Mouse (Mus musculus): ENCODE measurements around the gene Gckr. TPM values are rescaled to one million over a fixed set of nuclear protein-coding genes. Genes with fewer than 3 reads are reported as not detected.

Gckr gene
- polyA plus RNA-seq, 1 experiment from 2014 or later: 1.6 TPM

- Histone ChIP-seq H3K27me3 (ENCODE audit: control insufficient read depth, insufficient read depth, low read depth, low read length) (no peaks in the 10 kb centered on the region), H3K4me2 (ENCODE audit: low read length) (peak within 1 kb of the TSS; percentile 93), H3K36me3 (ENCODE audit: control insufficient read depth, insufficient read depth, low read length) (peaks cover 9% of the 10 kb centered on the region; the same call in 1 of the 2 replicates), H3K9me3 (replicated peaks; ENCODE audit: control insufficient read depth, low read length, poor library complexity, severe bottlenecking) (no peaks in the 10 kb centered on the region), H3K4me1 (ENCODE audit: control insufficient read depth, insufficient read depth, low read length) (peaks cover 29% of the 10 kb centered on the region), H3K9ac (ENCODE audit: low read depth, low read length) (peak within 1 kb of the TSS; percentile 66), H3K27ac (ENCODE audit: low read length) (peak within 1 kb of the TSS; percentile 87), H3K4me3 (ENCODE audit: low read depth, low read length) (peak within 1 kb of the TSS; percentile 53)
- 2% methylated on average over 45 of the region's 45 CpGs for WGBS
- ATAC-seq: peak; percentile 90
Observed at GRCm38 (mm10) chr5:31290521-31291360, 6.5 kb upstream of the Gckr start, which contains the start of gene Ift172. TSS of gene Ift172 (minus strand) at chr5:31291116.

GRCm38 (mm10) chr5:31291361-31291688 lies 5.9 kb upstream of the Gckr start:
- H3K4me2 ChIP-seq (ENCODE audit: low read length): peak overlapping the region; percentile 93
- peak overlapping the region; percentile 87 for H3K27ac ChIP-seq (ENCODE audit: low read length)
- 3% methylated on average over 9 of the region's 9 CpGs for WGBS
- H3K4me3 ChIP-seq (ENCODE audit: low read depth, low read length): peak overlapping the region; percentile 53
- H3K4me1 ChIP-seq (ENCODE audit: control insufficient read depth, insufficient read depth, low read length): peaks cover 30% of the 10 kb centered on the region
- H3K36me3 ChIP-seq (ENCODE audit: control insufficient read depth, insufficient read depth, low read length): peaks cover 5% of the 10 kb centered on the region; the same call in 1 of the 2 replicates
- no peaks in the 10 kb centered on the region for H3K9me3 ChIP-seq (replicated peaks; ENCODE audit: control insufficient read depth, low read length, poor library complexity, severe bottlenecking)
- H3K9ac ChIP-seq (ENCODE audit: low read depth, low read length): peak overlapping the region; percentile 66
- H3K27me3 ChIP-seq (ENCODE audit: control insufficient read depth, insufficient read depth, low read depth, low read length): no peaks in the 10 kb centered on the region
- no peak for ATAC-seq

- Histone ChIP-seq H3K9ac (ENCODE audit: low read depth, low read length) (peak overlapping the region; percentile 96), H3K4me2 (ENCODE audit: low read length) (peak overlapping the region; percentile 93), H3K36me3 (ENCODE audit: control insufficient read depth, insufficient read depth, low read length) (no peaks in the 10 kb centered on the region), H3K4me3 (ENCODE audit: low read depth, low read length) (peak overlapping the region; percentile 89), H3K4me1 (ENCODE audit: control insufficient read depth, insufficient read depth, low read length) (peaks cover 27% of the 10 kb centered on the region), H3K9me3 (replicated peaks; ENCODE audit: control insufficient read depth, low read length, poor library complexity, severe bottlenecking) (no peaks in the 10 kb centered on the region), H3K27ac (ENCODE audit: low read length) (peak overlapping the region; percentile 87), H3K27me3 (ENCODE audit: control insufficient read depth, insufficient read depth, low read depth, low read length) (no peaks in the 10 kb centered on the region)
- 5% methylated on average over 28 of the region's 29 CpGs for WGBS
- peak; percentile 20 for ATAC-seq
Observed at GRCm38 (mm10) chr5:31294964-31295605, 2.2 kb upstream of the Gckr start.

- H3K27me3 ChIP-seq (ENCODE audit: control insufficient read depth, insufficient read depth, low read depth, low read length): no peaks in the 10 kb centered on the region
- peak within 1 kb of the TSS; percentile 96 for H3K9ac ChIP-seq (ENCODE audit: low read depth, low read length)
- H3K27ac ChIP-seq (ENCODE audit: low read length): peak within 1 kb of the TSS; percentile 87
- H3K4me1 ChIP-seq (ENCODE audit: control insufficient read depth, insufficient read depth, low read length): peaks cover 22% of the 10 kb centered on the region
- peak within 1 kb of the TSS; percentile 93 for H3K4me2 ChIP-seq (ENCODE audit: low read length)
- H3K4me3 ChIP-seq (ENCODE audit: low read depth, low read length): peak within 1 kb of the TSS; percentile 89
- no peaks in the 10 kb centered on the region for H3K36me3 ChIP-seq (ENCODE audit: control insufficient read depth, insufficient read depth, low read length)
- 0% methylated on average over 37 of the region's 46 CpGs for WGBS
- peak; percentile 84 for ATAC-seq
- H3K9me3 ChIP-seq (replicated peaks; ENCODE audit: control insufficient read depth, low read length, poor library complexity, severe bottlenecking): no peaks in the 10 kb centered on the region
Observed at GRCm38 (mm10) chr5:31295606-31296141, 1.6 kb upstream of the Gckr start, which contains the start of gene Fndc4. TSS of gene Fndc4 (minus strand) at chr5:31296080.

- peaks cover 16% of the 10 kb centered on the region for H3K4me1 ChIP-seq (ENCODE audit: control insufficient read depth, insufficient read depth, low read length)
- 74% methylated on average over 3 of the region's 3 CpGs for WGBS
- no peak overlapping the region for H3K4me2 ChIP-seq (ENCODE audit: low read length)
- H3K27me3 ChIP-seq (ENCODE audit: control insufficient read depth, insufficient read depth, low read depth, low read length): no peaks in the 10 kb centered on the region
- no peak for ATAC-seq
- no peaks in the 10 kb centered on the region for H3K36me3 ChIP-seq (ENCODE audit: control insufficient read depth, insufficient read depth, low read length)
- H3K9ac ChIP-seq (ENCODE audit: low read depth, low read length): no peak overlapping the region
- no peaks in the 10 kb centered on the region for H3K9me3 ChIP-seq (replicated peaks; ENCODE audit: control insufficient read depth, low read length, poor library complexity, severe bottlenecking)
- no peak overlapping the region for H3K27ac ChIP-seq (ENCODE audit: low read length)
- no peak overlapping the region for H3K4me3 ChIP-seq (ENCODE audit: low read depth, low read length)
Observed at GRCm38 (mm10) chr5:31297981-31298380, 738 bp downstream of the Gckr start.

GRCm38 (mm10) chr5:31298486-31298885 lies 1.2 kb downstream of the Gckr start:
- H3K36me3 ChIP-seq (ENCODE audit: control insufficient read depth, insufficient read depth, low read length): no peaks in the 10 kb centered on the region
- H3K4me1 ChIP-seq (ENCODE audit: control insufficient read depth, insufficient read depth, low read length): peaks cover 16% of the 10 kb centered on the region
- H3K27ac ChIP-seq (ENCODE audit: low read length): no peak overlapping the region
- no peaks in the 10 kb centered on the region for H3K27me3 ChIP-seq (ENCODE audit: control insufficient read depth, insufficient read depth, low read depth, low read length)
- H3K4me2 ChIP-seq (ENCODE audit: low read length): no peak overlapping the region
- H3K9me3 ChIP-seq (replicated peaks; ENCODE audit: control insufficient read depth, low read length, poor library complexity, severe bottlenecking): no peaks in the 10 kb centered on the region
- H3K4me3 ChIP-seq (ENCODE audit: low read depth, low read length): no peak overlapping the region
- ATAC-seq: no peak
- H3K9ac ChIP-seq (ENCODE audit: low read depth, low read length): no peak overlapping the region
- WGBS: 65% methylated on average over 2 of the region's 2 CpGs

- WGBS: 81% methylated on average over 8 of the region's 8 CpGs
- ATAC-seq: no peak
Observed at GRCm38 (mm10) chr5:31301866-31302265, 4.6 kb downstream of the Gckr start.

GRCm38 (mm10) chr5:31303093-31303492 lies 5.8 kb downstream of the Gckr start:
- ATAC-seq: no peak
- no peaks in the 10 kb centered on the region for H3K4me1 ChIP-seq (ENCODE audit: control insufficient read depth, insufficient read depth, low read length)
- no peak overlapping the region for H3K27ac ChIP-seq (ENCODE audit: low read length)
- 91% methylated on average over 6 of the region's 6 CpGs for WGBS
- H3K9me3 ChIP-seq (replicated peaks; ENCODE audit: control insufficient read depth, low read length, poor library complexity, severe bottlenecking): no peaks in the 10 kb centered on the region
- 0 out of 2 replicates have a peak, but pooled peaks cover 2% of the 10 kb centered on the region for H3K27me3 ChIP-seq (ENCODE audit: control insufficient read depth, insufficient read depth, low read depth, low read length)
- no peak overlapping the region for H3K9ac ChIP-seq (ENCODE audit: low read depth, low read length)
- H3K36me3 ChIP-seq (ENCODE audit: control insufficient read depth, insufficient read depth, low read length): no peaks in the 10 kb centered on the region
- H3K4me2 ChIP-seq (ENCODE audit: low read length): no peak overlapping the region
- no peak overlapping the region for H3K4me3 ChIP-seq (ENCODE audit: low read depth, low read length)

More at GRCm38 (mm10) chr5:31301866-31302265, 4.6 kb downstream of the Gckr start:
- Histone ChIP-seq H3K27me3 (ENCODE audit: control insufficient read depth, insufficient read depth, low read depth, low read length) (0 out of 2 replicates have a peak, but pooled peaks cover 2% of the 10 kb centered on the region), H3K4me3 (ENCODE audit: low read depth, low read length) (no peak overlapping the region), H3K4me1 (ENCODE audit: control insufficient read depth, insufficient read depth, low read length) (no peaks in the 10 kb centered on the region), H3K9me3 (replicated peaks; ENCODE audit: control insufficient read depth, low read length, poor library complexity, severe bottlenecking) (no peaks in the 10 kb centered on the region), H3K9ac (ENCODE audit: low read depth, low read length) (no peak overlapping the region), H3K27ac (ENCODE audit: low read length) (no peak overlapping the region), H3K4me2 (ENCODE audit: low read length) (no peak overlapping the region), H3K36me3 (ENCODE audit: control insufficient read depth, insufficient read depth, low read length) (no peaks in the 10 kb centered on the region)
